Mouse (Mus musculus) T-cell, adult 2 months (primary cell): Measurements from ENCODE around the gene Gpr173.
"Not testable (repeated sequence)": the region's sequence is repeated elsewhere in the genome, so short reads cannot be mapped to it uniquely, and the experiment has no call there.

Experiments
- DNase-seq: peaks from one replicate; pipeline ENCODE4 v3.0.0; 2022; ENCODE audit warnings: low spot score

The Gpr173 gene

DNA sequence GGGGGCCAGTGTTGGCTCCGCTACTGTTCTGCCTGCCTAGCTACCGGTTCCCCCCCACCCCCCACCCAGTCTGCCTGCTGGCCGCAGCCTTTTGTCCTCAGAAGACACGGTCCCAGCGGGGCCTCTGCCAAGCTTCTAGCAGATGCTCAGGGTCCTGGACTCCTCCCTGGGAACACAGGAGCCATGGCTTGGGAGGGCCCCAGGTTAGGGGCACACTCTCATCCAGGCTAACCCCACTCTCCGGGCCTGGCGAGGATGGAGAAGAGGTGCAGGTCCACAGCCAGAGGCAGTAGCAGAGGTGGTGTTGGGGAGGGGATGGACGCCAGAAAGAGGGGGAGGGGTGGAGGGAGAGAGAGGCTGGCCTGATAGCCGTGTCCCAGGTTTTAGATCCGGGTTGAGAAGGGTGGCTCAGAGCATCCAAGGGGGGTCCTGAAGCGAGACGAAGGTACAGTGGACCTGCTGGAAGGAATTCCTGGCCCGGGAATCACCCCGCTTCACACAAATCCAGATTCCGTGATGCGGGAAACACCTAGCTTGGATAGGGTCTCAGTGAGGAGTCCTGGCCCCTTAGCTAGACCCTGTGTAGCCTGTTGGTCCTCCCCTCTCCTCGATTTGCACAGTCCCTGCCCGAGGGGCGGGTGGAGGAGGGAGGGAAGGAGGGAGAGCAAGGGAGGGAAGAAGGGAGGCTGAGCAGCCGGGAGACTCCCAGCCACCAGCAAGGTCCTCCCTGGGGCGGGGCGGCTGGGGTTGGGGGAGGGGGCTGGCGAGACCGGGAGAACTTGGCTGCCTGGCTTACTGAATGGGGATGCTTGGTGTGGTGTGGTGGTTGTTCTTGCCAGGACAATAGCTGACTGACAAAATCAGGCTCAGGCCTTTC is at the start of gene Gpr173:
TSS of gene Gpr173 (minus strand) at position 308 of the 877 bp plus-strand sequence.
- DNase-seq: no peak

DNA sequence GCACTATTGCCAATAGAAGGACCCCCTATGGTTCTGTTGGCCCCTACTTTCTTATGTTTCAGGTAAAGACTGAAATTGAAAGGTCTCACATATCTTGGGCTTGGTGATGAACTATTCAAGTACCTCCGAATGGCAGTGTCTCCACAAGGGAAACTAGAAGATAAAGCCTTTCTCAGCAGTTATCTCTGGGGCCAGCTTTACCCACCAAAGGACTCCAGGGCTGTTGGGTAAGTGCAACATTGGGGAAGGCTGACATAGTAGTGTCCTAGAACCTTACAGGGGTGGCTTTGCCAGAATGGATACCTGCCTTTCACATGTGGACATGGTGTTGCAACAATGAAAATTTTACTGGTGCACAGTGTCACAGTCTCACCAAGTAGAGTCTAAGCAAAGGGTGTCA is 34.7 kb upstream of the Gpr173 start:
- no peak for DNase-seq

DNA sequence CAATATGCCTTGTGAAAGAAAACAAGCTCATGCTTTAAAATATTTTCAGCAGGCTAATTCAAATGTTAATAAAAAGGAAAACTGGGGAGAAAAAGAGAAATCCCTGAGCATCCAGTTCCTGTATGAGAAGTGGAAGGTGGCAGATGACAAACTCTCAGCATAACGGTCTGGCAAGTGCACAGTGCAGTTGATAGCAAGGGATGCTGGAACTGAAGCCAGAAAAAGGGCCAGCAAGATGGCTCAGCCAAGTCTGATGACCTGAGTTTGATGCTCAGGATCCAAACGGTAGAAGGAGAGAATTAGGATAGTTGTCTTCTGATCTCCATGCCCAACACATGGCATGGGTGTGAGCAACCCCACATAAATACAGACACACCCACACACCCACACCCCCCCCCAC is 31.6 kb upstream of the Gpr173 start:
- no peak for DNase-seq

DNA sequence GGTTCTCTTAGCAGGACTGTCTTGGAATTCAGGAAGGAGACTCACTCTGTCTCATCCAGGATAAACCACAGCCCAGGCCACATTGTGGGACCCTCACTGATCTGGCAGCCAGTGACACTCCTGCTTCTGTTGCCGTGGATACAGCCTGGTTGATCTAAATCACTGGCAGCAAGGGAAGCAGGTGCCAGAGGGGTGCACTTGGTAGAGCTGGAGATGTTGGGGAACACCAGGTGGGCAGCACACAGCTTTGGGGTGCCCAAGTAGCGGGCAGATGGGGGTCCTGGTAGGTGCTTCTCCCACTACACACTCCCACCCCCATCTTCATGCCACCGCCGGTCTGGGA is 479 bp downstream of the Gpr173 start:
- DNase-seq: no peak

DNA sequence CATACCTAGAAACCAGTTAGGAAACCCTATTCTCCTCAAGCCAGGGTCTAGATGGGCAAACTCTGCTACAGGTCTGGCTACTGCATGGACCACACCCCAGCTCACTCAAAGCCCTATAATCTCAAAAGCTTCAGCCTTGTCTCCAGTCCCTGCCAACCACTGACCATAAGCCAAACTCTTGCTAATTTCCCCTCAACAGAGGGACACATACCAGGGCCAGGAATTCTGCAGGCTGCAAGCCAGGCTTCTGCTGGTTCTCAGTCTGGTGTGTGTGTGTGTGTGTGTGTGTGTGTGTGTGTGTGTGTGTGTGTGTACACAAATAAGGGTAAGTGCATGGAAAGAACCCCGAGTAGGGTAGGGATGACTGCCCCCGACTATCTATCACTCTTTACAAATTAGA is 2.1 kb downstream of the Gpr173 start:
- no peak for DNase-seq

DNA sequence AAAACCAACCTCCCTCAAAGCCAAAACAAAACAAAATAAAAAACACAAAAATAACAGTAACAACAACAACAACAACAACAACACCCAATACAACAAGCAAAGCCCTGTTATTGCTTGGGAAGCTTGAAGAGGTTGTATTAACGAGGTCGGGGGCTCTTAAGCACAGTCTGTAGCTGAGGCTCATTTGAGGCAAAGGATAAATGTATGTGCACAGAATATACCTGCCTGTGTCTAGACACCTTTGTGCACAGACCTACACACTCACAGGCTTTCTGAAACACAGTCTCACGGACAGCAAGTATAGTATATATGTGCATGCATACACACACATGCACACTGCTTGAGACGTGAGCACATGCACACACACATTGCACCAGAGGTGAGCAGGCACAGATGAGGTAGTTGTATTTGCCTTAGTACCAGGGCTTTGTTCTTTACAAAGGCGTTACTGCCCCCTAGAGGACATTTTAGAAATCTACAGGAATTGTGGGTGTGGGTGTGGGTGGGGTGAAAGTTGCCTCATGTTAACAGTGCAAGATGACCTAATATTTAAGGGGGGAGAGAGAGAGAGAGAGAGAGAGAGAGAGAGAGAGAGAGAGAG is 15.9 kb downstream of the Gpr173 start:
- DNase-seq: peak; percentile 54

DNA sequence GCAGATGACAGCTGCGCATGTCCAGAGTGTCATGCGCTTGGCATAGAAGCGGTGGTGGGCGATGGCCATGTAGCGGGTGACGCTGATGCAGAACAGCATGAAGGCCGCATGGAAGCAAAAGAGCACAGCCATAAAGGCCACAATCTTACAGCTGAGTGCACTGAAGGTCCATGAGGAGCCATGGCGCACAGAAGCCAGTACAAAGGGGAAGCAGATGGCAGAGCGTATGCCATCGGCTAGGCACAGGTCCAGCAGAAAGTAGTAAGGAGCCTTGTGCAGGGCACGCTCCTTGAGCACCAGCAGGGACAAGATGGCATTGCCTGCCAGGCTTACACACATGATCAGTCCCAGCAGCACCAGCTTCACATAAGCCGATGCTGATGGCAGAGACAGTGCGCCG is 21.5 kb downstream of the Gpr173 start:
- no peak for DNase-seq

DNA sequence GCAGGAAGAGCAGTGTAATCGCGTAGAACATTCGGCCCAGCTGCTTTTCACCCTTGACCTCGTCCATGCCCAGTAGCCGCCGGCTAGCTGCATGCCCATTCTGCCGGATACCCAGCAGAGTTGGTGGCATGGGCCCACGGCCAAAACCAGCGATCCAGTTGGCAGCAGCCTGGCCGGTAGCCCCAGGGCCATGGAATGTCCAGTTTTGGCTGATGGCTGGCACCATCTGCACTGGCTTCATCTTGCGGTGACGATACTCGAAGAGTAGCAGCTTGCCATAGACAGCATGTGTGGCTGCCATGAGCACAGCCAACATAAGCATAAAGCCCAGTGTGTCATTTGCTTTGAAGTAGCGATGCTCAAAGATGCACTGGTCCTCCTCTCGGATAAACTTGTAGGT is 21.9 kb downstream of the Gpr173 start:
- DNase-seq: no peak

DNA sequence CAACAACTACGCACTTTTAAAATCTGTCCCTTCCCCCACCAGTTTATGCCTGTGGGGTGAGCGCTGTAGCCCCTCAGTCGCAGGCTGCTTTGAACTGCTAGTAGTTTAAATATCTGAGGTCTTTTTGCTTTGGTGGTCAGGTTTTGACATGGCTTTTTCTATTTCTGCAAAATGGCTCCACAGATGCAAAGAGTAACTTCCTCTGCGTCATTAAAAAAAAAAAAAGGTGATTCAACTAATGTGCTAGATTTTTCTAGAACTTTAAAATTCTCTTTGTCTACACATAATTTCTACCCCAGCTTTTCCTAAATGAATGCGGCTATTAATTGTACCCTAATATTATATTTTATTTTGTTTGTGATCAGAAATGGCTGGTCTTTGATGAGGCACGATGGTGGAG is 25.6 kb downstream of the Gpr173 start:
- DNase-seq: no peak

DNA sequence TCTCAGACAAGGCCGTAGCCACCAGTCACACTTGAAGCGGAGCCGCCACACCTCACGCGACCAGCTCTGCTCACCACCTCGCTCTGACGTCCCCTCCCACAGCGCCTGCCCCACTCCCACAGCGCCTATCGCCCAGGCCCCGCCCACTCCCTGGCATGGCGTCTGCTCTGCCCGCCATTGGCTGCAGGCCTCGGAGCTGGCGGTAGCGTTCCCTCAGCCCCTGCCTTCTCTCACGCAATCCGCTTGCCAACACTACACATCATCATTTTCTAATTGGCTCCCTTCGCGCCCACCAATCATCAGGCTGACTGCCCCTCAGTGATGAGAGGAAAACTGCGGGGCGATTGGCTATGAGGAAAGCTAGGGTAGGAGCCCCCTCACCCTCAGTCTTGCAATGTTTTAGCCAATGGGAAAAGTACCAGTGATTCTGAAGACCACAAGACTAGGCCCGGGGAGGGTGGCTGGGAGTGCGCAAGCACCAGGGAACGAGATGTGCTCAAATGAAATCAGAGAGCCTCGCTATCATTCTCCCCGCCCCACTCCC is 26.1 kb downstream of the Gpr173 start, which contains the start of gene Tspyl2:
TSS of gene Tspyl2 (minus strand) at position 68 of the 544 bp plus-strand sequence.
- peak; percentile 95 for DNase-seq

DNA sequence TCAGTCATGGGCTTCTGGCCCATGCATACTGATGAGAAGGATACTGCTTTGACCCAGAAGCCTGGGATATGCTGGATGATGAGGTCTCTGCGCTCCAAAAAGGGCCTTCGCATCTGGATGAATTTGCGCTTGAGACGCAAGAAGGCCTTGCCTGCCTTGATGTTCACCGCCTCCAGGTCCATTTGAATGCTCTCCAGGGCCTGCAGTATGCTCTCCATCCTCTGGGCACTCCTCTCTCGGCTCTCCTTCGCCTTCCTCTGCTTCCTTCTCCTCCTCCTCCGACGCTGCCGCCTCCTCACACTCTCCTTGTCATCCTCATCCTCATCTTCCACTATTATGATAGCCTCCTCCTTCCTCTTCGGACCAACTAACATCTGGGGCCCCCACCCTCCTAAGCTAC is 27.0 kb downstream of the Gpr173 start:
- no peak for DNase-seq

DNA sequence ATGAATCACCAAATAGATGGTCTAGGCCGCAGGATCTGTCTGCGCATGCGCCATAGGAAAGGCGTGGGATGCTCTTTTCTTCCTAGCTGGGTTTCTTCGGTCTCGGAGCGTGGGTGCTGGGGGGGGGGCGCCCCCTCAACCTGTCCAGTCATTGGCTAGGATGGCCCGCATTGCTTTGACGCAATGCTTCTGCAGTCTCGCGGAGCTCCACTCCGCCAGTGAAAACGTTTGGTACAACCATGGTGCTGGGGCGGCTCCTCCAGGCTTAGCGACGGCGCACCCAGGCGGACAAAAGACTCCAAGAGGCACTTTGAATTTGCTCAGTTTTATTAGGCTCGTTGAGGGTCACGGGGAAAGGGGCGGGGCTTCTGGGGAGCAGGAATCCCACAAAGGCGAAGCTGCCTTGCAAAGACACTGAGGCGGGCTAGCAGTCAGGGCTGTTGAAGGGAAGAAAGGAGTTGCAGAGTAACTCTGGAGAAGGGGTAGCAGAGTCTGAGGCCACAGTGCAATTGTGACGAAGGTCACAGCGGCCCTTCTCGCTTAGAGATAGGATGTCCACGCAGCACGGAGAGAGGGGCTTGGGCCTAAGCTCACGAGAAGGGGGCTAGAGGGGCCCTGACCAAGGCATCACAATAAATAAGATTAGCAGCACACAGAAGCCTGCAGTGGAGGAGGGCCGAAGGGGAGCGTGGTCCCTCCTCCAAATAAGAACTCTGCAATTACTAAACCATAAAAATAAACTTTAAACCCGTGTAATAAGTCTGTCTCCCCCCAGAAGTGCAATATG is 31.8 kb downstream of the Gpr173 start:
- DNase-seq: peak; percentile 86

DNA sequence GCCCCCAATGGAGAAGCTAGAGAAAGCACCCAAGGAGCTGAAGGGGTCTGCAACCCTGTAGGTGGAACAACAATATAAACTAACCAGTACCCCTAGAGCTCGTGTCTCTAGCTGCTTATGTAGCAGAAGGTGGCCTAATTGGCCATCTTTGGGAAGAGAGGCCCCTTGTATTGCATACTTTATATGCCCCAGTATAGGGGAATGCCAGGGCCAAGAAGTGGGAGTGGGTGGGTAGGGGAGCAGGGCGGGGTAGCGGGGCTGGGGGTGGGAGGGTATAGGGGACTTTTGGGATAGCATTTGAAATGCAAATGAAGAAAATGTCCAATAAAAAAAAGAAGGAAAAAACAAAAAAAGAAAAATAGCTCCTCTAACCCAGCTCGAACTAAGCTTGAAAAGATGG is 32.4 kb downstream of the Gpr173 start:
- not testable (repeated sequence) for DNase-seq

DNA sequence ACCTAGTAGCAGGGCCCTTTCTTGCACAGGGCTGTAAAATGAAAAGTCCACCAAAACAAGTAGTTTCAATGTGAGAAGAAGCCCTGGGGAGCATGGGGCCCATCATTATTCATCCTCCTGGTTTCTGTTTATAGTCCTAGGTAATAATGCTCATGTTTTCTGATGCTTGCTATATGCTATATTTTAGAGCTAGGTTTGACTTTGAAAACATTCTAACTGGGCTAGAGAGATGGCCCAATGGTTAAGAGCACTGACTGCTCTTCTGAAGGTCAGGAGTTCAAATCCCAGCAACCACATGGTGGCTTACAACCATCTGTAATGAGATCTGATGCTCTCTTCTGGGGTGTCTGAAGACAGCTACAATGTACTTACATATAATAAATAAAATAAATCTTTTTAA is 39.1 kb downstream of the Gpr173 start:
- DNase-seq: not testable (repeated sequence)

DNA sequence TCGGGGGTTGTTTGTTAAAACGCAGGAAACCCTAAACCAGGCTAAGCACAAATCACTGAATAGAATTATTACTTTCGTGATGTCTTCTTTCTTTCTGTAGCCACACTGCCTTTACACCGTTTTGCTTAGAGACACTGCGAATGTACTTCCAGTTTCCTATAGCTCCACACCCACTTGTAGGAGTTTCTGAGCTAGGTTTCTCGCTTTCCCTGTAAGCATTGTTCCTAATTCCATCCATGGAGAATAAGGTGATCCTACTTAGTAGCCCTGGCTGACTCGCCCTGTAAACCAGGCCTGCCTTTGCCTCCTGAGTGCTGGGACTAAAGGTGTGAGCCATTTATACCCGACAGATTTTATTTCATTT is 40.8 kb downstream of the Gpr173 start:
- no peak for DNase-seq

DNA sequence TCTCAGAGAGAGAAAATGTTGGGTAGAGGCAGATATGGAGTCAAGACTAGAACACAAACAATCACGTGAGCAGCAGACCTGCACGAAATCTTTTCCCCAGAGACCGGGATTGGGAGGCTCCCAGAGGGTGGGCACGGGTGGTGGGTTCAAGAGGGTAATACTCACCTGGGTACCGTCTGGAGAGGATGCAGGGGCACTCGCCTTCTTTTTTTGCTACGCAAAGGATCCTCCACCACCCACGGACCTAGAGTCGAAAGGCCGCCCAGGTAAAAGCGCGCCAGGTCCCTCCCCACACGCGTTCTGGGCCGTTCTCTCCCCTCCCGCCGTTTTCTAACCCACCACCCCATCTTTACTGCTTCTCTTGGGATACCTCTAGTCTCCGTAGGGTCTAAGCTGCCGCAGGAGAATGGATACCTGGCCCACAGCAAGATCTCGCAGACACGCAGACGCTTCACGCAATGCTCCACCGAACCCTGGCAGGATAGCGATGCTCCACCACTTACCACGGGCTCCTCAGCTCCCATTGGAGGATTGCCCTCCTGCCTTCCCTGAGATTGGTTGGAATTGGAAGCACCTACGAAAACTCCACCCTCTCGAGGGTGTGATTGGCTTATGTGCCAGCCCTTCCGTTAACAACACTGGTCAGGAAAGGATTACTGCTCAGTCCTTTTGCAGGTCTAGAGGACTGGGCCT is 41.4 kb downstream of the Gpr173 start, which contains the start of gene Kantr:
TSS of gene Kantr (minus strand) at position 500 of the 693 bp plus-strand sequence.
- peak; percentile 76 for DNase-seq

DNA sequence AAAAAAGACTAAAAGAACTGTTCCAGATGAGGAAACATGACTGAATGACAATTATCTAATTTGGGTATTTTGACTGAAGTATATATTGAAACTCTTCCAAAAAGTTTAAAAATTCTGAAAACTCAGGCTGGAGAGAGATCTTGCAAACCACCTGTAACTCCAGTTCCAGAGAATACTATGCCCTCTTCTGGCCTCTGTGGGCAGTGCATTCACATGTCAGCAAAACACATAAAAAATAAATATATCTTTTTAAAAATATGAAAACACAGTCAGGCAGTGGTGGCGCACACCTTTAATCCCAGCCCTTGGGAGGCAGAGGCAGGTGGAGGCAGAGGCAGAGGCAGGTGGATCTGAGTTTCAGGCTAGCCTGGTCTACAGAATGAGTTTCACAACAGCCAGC is 44.9 kb downstream of the Gpr173 start:
- DNase-seq: peak; percentile 26

DNA sequence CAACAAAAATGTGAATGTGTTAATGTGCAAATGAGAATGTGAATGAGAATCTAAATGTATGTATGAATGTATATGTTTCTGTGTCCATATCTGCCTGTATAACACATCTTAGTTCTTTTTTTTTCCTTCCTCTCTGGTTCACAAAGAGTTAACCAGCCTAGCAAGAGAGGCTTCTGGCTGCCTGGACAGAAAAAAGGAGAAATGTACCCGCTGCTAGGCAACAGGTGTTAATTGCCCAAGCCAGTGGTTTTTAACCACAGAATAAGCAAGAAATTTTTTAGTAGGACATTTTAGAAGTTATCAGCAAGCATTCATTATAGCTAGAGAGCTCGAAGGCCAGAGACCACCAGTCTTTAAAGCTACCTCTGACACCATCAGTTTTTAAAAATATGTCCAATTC is 45.7 kb downstream of the Gpr173 start:
- DNase-seq: no peak

DNA sequence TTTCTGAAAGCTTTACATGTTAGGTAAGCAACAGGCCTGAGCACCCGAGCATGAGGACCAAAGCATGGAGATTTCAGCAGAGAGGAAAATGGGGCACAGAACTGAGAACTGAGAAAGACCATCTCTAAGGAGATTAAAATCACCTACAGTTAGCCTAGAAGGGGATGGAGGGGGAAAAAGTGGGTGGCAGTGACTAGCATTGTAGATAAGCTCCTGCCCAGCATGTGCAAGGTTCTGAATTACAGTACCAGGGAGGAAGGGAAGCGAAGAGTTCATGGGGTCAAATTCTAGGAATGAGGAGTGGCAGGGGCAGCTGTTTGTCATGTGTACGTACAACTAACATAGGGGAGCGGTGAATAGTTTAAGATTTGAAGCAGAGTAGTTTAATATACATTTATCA is 48.0 kb downstream of the Gpr173 start:
- no peak for DNase-seq

DNA sequence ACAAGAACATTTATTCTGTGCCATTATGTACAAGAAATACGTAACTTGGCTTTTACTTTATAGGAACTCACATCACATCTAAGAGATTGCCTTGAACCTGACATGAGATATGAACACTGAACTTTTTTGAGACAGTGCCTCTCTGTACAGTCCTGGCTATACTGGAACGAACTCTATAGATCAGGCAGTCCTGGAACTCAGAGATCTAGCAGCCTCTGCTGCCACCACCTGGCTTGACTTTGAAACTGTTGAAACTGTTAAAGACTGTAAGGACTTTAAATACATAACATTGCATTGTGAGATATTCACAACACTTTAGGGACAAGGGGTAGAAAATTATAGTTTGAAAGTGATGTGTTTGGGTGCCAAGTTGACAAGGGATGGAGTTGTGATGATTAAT is 60.6 kb downstream of the Gpr173 start:
- DNase-seq: peak; percentile 8

DNA sequence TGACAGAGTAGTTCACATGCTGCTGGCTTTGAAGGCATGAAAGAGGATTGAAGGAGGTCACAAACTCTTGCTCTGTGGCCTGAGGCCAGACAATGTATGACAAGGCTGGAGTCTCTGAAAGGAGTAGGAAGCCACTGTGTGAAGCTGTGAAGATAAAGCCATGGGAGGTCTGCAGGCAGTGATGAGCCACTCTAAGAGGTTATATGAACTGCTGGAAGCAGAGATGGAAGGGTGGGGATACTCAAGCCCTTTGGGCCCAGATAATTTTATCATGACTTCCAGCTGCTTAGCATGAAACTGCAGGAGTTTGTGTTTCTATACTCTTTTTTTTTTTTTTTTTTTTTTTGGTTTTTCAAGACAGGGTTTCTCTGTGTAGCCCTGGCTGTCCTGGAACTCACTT is 61.1 kb downstream of the Gpr173 start:
- no peak for DNase-seq

DNA sequence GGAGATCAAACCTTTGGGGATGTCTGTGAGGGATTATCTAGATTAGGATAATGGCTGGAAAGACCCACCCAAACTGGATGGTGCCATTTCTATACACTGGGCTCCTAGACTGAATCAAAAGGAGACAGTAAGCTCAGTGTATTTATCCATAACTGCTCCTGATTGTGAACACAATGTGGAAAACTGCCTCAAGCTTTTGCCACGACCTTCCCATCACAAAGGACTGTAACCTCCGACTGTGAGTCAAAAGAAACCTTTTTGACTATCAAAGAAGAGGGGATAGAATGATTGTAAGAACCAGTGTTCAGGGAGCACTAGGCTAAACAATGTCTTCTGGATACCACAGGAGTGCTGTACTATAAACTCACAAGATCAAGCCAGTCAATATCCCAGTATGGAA is 62.3 kb downstream of the Gpr173 start:
- DNase-seq: no peak
